Mouse (Mus musculus): Measurements from ENCODE around the gene Fam160a2. TPM values are rescaled to one million over a fixed set of nuclear protein-coding genes. Genes with fewer than 3 reads are reported as not detected.

Gene Fam160a2
- 46.2 TPM for polyA plus RNA-seq (2017; shearing (Covaris generic))

DNA sequence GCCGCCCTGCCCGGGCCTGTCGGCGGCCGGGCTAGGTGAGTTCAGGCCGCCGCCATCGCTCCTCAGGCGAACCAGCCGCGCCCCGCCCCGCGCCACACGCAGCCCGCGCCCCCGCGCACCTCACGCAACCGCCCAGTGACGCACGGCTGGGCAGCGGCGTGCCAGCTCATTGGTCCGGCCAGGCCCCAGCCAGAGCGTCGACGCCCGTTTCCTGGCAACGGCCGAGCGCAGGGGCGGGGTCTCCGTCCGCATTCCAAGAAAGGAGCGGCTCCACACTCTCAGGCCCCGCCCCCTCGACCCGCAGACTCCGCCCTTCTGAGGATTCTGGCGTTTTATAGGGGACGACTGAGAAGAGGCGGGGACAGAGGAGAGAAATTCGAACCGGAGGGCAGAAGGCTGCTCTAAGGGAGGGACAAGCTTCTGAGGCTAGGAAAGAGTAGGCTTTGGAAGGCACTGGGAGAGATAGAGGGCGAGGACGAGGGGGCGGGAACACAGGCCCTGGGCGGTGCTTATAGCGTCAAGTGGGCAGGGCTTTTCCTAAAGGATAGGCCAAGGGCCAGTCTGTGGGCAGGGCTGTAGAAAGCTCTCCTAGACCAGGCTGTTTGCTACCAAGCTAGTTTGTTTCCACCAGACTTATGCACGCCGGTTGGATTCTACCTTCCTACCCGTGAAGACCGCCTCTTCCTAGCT lies at the start of gene Fam160a2:
Fam160a2 (minus strand) TSS at position 120 of the 690 bp plus-strand sequence.

DNA sequence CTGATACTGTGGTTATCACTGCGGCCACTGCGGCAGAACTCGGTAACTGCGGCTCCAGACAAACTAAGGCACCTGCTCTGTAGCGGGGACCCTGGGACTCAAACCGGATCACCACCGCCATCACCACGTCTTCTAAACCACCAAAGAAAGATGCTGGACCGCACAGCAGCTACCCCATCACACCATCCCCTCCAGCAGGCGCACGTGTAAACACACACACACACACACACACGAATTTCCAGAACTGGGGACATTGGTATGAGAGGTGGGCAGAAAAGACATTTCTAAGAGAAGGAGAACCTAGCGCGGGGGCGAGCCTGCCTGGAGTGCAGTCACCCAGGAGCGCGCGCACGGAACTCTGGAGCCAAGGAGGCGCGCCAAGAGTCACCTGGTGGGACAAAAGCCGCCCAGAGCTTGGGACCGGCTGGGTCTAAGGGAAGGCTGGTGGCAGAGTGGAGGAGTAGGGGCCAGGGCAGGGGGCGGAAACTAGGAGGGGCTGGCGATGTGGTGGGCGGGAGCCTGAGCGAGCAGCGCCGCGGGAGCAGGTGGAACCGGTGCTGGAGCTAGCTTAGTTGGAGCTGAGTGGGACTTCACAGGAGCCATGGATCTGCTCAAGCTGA lies 25.7 kb upstream of the Fam160a2 start, which contains the start of gene Cckbr:
Cckbr (plus strand) TSS at position 308 of the 620 bp plus-strand sequence.

DNA sequence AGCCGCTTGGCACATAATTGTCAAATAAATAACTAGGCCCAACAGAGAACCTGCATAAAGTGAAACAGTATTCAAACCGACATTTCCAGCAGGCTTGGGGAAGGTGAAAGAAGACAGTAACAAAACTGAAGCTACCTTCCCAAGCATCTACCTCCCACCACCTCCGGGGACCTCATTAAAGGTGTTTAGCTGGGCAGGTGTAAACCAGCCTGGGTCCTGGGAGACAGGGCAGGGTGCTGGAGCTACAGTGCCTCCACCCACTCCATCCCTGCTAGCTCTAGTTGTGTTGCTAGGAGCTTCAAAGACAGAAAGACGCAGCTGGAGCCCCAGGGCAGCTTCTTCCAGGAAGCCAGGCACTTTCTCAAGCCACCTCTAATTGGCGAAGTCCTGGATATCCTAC lies 4.4 kb upstream of the Fam160a2 start, which contains the start of gene Cnga4:
Cnga4 (plus strand) TSS at position 301 of the 400 bp plus-strand sequence.

DNA sequence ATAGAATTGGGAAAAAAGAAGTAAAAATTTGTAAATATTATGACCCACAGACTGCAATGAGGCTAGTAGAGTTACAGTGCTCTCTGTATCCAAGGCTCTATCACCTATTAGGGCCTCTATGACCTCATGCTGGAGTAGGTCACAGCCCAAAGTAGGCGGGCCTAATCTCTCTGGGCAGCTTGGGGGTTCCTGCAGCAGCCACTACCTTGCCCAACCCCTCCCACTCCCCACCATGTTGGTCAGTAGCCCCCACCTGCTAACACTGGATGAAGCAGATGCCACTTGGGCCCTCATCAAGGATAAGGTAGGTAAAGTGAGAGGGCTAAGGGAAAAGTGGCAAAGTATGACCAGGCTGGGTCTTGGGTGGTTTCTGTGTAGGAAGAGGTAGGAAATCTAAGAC lies 25.0 kb downstream of the Fam160a2 start, which contains the start of gene Gm5901:
Gm5901 (plus strand) TSS at position 173 of the 400 bp plus-strand sequence.

DNA sequence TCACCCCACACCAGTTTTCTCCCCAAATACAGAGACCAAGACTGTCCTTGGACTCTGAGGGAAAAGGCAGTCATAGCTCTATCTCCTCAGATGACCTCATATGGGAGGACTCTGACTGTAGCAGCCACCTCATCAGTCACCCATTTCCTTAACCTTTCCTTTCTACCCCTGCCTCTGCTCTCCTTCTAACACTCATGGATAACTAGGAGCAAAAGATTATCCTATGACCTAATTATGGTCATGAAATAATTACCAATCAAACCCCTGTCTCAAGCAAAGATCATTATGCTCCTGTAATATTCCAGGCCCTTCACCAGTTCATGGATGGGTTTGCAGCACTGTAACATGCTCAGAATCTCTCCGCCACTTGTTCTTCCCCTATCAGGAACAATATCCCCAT lies 31.9 kb downstream of the Fam160a2 start, which contains the start of gene Olfr692:
Olfr692 (plus strand) TSS at position 301 of the 400 bp plus-strand sequence.

DNA sequence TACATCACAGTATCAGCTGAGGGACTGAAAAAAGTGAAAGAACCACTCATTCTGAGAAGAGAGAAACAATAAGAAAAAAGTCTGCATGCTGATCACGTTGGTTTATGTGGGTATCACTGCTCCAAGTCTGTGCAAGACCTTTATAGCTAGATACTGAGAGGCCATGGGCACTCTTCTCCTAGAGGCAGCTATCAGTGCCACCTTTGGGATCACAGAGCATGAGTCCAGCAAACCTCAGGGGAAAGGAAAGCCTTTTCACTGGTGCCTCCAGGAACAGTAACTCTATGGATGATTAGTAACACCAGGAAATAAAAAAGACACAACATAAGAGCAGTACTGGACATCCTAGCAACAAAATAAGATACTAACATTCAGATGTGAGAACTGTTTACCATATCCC lies 57.7 kb downstream of the Fam160a2 start, which contains the start of gene Olfr691:
Olfr691 (minus strand) TSS at position 101 of the 400 bp plus-strand sequence.

DNA sequence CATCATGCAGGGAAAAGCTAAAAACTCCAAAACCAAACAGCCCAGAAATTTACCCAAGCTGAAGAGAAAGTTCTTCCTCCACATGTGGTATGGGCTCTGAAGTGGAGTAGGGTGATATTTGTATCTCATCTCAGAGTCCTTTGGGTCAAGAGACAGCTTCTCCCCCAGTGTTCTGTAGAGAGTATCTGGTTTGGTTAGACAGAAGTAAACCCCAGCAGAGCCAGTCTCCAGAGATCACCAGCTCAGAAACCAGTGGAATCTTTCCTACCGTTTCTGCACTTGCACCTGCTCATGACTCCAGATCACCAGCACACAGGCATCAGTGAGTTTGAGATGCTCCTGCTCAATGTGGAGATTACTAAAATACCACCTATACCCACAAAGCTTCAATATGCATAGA lies 65.8 kb downstream of the Fam160a2 start, which contains the start of gene Olfr690:
Olfr690 (minus strand) TSS at position 101 of the 400 bp plus-strand sequence.

Other genes starting within 250 kb of the Fam160a2 start
- gene Olfr684, start 236.4 kb downstream of the Fam160a2 start, polyA plus RNA-seq (2017; shearing (Covaris generic)): not detected
- gene Olfr685, start 214.0 kb downstream of the Fam160a2 start, polyA plus RNA-seq (2017; shearing (Covaris generic)): not detected
- not detected for gene Olfr686, start 192.6 kb downstream of the Fam160a2 start, polyA plus RNA-seq (2017; shearing (Covaris generic))
- not detected for gene Olfr688, start 112.0 kb downstream of the Fam160a2 start, polyA plus RNA-seq (2017; shearing (Covaris generic))
- gene Olfr689, start 88.9 kb downstream of the Fam160a2 start, polyA plus RNA-seq (2017; shearing (Covaris generic)): 0.10 TPM
- gene Olfr690, start 66.0 kb downstream of the Fam160a2 start, polyA plus RNA-seq (2017; shearing (Covaris generic)): not detected
- not detected for gene Olfr691, start 57.8 kb downstream of the Fam160a2 start, polyA plus RNA-seq (2017; shearing (Covaris generic))
- not detected for gene Olfr692, start 31.8 kb downstream of the Fam160a2 start, polyA plus RNA-seq (2017; shearing (Covaris generic))
- gene Gm5901, start 25.0 kb downstream of the Fam160a2 start, polyA plus RNA-seq (2017; shearing (Covaris generic)): not detected
- not detected for gene Cnga4, start 4.5 kb upstream of the Fam160a2 start, polyA plus RNA-seq (2017; shearing (Covaris generic))
- not detected for gene Cckbr, start 25.7 kb upstream of the Fam160a2 start, polyA plus RNA-seq (2017; shearing (Covaris generic))
- not detected for gene Cavin3, start 82.2 kb upstream of the Fam160a2 start, polyA plus RNA-seq (2017; shearing (Covaris generic))
- 15.0 TPM for gene Smpd1, start 154.3 kb upstream of the Fam160a2 start, polyA plus RNA-seq (2017; shearing (Covaris generic))
- 4.1 TPM for gene Apbb1, start 181.6 kb upstream of the Fam160a2 start, polyA plus RNA-seq (2017; shearing (Covaris generic))
- gene Hpx, start 200.1 kb upstream of the Fam160a2 start, polyA plus RNA-seq (2017; shearing (Covaris generic)): not detected
- gene Trim3, start 233.5 kb upstream of the Fam160a2 start, polyA plus RNA-seq (2017; shearing (Covaris generic)): 6.5 TPM
- 92.3 TPM for gene Timm10b, start 240.0 kb upstream of the Fam160a2 start, polyA plus RNA-seq (2017; shearing (Covaris generic))
- 15.5 TPM for gene Arfip2, start 240.4 kb upstream of the Fam160a2 start, polyA plus RNA-seq (2017; shearing (Covaris generic))
- gene Gm45799, start 240.5 kb upstream of the Fam160a2 start, polyA plus RNA-seq (2017; shearing (Covaris generic)): 5.0 TPM